11 mouse cellular contexts compared by ENCODE assay signal in genomic region chr19:5852035-5852722, GRCm38 (mm10). TPM values are rescaled to one million over a fixed set of nuclear protein-coding genes. Genes with fewer than 3 reads are reported as not detected.
DNase-seq lines count a peak whose midpoint lies in the region; ATAC-seq and TF ChIP-seq lines count a peak whose summit lies in the region.
"Had no signal": no experiment of that assay in that cellular context is flagged by ENCODE, and none has a peak within 500 bp of the region (broad histone marks: within the 10 kb centered on the region; RNA-seq: fewer than 3 reads in every experiment).

No protein-coding gene starts in this region.

- H3K27ac ChIP-seq in heart, embryonic 10.5 days, result peak overlapping the region; percentile 83; the same call in 1 of the 2 replicates
- H3K27ac ChIP-seq in neural tube, embryonic 12.5 days, result no peak overlapping the region
- no peak overlapping the region for H3K27ac ChIP-seq in hindbrain, embryonic 16.5 days (ENCODE audit: low read depth, low read length)
- H3K27ac ChIP-seq in stomach, postnatal 0 days (replicated peaks), result peak overlapping the region; percentile 83

- ATAC-seq in neural tube, embryonic 12.5 days (ENCODE audit: low FRiP score, low read depth), result no peak
- ATAC-seq in hindbrain, embryonic 16.5 days, result no peak
- ATAC-seq in stomach, postnatal 0 days (ENCODE audit: low FRiP score, low TSS enrichment), result no peak
- no peak for ATAC-seq in erythroblast, adult 5-6 weeks (replicated peaks; ENCODE audit: low FRiP score, poor library complexity, severe bottlenecking)

- no peaks in the 10 kb centered on the region for H3K9me3 ChIP-seq in heart, embryonic 10.5 days
- no peaks in the 10 kb centered on the region for H3K9me3 ChIP-seq in neural tube, embryonic 12.5 days
- H3K9me3 ChIP-seq in hindbrain, embryonic 16.5 days (ENCODE audit: control insufficient read depth, low read length), result no peaks in the 10 kb centered on the region
- no peaks in the 10 kb centered on the region for H3K9me3 ChIP-seq in stomach, postnatal 0 days (ENCODE audit: control insufficient read depth, low read length)

- H3K36me3 ChIP-seq in heart, embryonic 10.5 days, result peaks cover 52% of the 10 kb centered on the region
- peaks cover 29% of the 10 kb centered on the region for H3K36me3 ChIP-seq in neural tube, embryonic 12.5 days
- peaks cover 4% of the 10 kb centered on the region; the same call in 1 of the 2 replicates for H3K36me3 ChIP-seq in hindbrain, embryonic 16.5 days (ENCODE audit: control insufficient read depth, insufficient read depth, low read length)
- H3K36me3 ChIP-seq in stomach, postnatal 0 days (ENCODE audit: control insufficient read depth, insufficient read depth, low read length), result peaks cover 5% of the 10 kb centered on the region; the same call in 1 of the 2 replicates

- intact Hi-C loops in heart, postnatal 36 days (cut with DNase I), result no loop called here

- DNase-seq in heart, embryonic 10.5 days (ENCODE audit: low spot score), result no peak
- DNase-seq in heart, postnatal 36 days, result no peak
- DNase-seq in neural tube, embryonic 10.5 days (ENCODE audit: extremely low spot score, low spot score), result no peak
- DNase-seq in stomach, postnatal 0 days (ENCODE audit: low spot score), result no peak
- no peak for DNase-seq in ovary, adult 18-20 months (ENCODE audit: low spot score)
- DNase-seq: kidney, postnatal 4 days; lung, postnatal 4 days; retina, postnatal 1 day had no signal

- peak overlapping the region; percentile 6; the same call in 1 of the 2 replicates for H3K4me3 ChIP-seq in heart, embryonic 10.5 days
- H3K4me3 ChIP-seq in neural tube, embryonic 12.5 days, result no peak overlapping the region
- no peak overlapping the region for H3K4me3 ChIP-seq in hindbrain, embryonic 16.5 days (ENCODE audit: low read length)
- no peak overlapping the region for H3K4me3 ChIP-seq in stomach, postnatal 0 days (ENCODE audit: low read depth, low read length)

- no peak for TF ChIP-seq EP300 in stomach, postnatal 0 days (optimal IDR thresholded peaks at IDR 0.05)

- 50% methylated on average over 12 of the region's 12 CpGs for WGBS in heart, embryonic 10.5 days
- 89% methylated on average over 12 of the region's 12 CpGs for WGBS in neural tube, embryonic 12.5 days
- WGBS in hindbrain, embryonic 16.5 days, result 91% methylated on average over 12 of the region's 12 CpGs
- 72% methylated on average over 12 of the region's 12 CpGs for WGBS in stomach, postnatal 0 days

- no peak for TF ChIP-seq CTCF in stomach, postnatal 0 days (IDR thresholded peaks at IDR 0.05; ENCODE audit: low read depth)

- no peaks in the 10 kb centered on the region for H3K27me3 ChIP-seq in heart, embryonic 10.5 days (ENCODE audit: insufficient read depth, poor library complexity, severe bottlenecking)
- no peaks in the 10 kb centered on the region for H3K27me3 ChIP-seq in neural tube, embryonic 12.5 days (replicated peaks)
- H3K27me3 ChIP-seq in hindbrain, embryonic 16.5 days (replicated peaks; ENCODE audit: control insufficient read depth, insufficient read depth, low read length), result no peaks in the 10 kb centered on the region
- H3K27me3 ChIP-seq in stomach, postnatal 0 days (ENCODE audit: control insufficient read depth, insufficient read depth, low read length), result no peaks in the 10 kb centered on the region

- peak overlapping the region; percentile 42; the same call in 1 of the 2 replicates for H3K9ac ChIP-seq in neural tube, embryonic 12.5 days
- H3K9ac ChIP-seq in hindbrain, embryonic 16.5 days (ENCODE audit: low read depth, low read length), result peak overlapping the region; percentile 25
- H3K9ac ChIP-seq in stomach, postnatal 0 days (ENCODE audit: low read length), result peak overlapping the region; percentile 45; the same call in 1 of the 2 replicates

- H3K4me1 ChIP-seq in heart, embryonic 10.5 days, result peaks cover 58% of the 10 kb centered on the region
- peaks cover 31% of the 10 kb centered on the region for H3K4me1 ChIP-seq in neural tube, embryonic 12.5 days
- H3K4me1 ChIP-seq in hindbrain, embryonic 16.5 days (ENCODE audit: control insufficient read depth, insufficient read depth, low read depth, low read length), result peaks cover 27% of the 10 kb centered on the region
- H3K4me1 ChIP-seq in stomach, postnatal 0 days (replicated peaks; ENCODE audit: control insufficient read depth, insufficient read depth), result peaks cover 23% of the 10 kb centered on the region

- no peak overlapping the region for H3K4me2 ChIP-seq in neural tube, embryonic 12.5 days (replicated peaks)
- H3K4me2 ChIP-seq in hindbrain, embryonic 16.5 days (ENCODE audit: low read length), result no peak overlapping the region
- no peak overlapping the region; the same call in 1 of the 2 replicates for H3K4me2 ChIP-seq in stomach, postnatal 0 days (replicated peaks; ENCODE audit: low read depth)

RNA-seq across cellular contexts. Expression of gene Frmd8, which starts 22.9 kb away (rescaled TPM):
- polyA plus RNA-seq in heart, embryonic 10.5 days (2016; fragmentation: Nextera tagmentation; extraction: Ambion mirVana), result 40.6 and 46.3 TPM in 2 replicates
- 10 to 100 TPM; 11.4 to 11.7 TPM for total RNA-seq in heart, postnatal 36 days (2021)
- polyA plus RNA-seq in neural tube, embryonic 12.5 days (2016; fragmentation: Nextera tagmentation; extraction: Ambion mirVana), result 27.0 and 33.0 TPM in 2 replicates
- 18.1 and 20.1 TPM in 2 replicates for polyA plus RNA-seq in hindbrain, embryonic 16.5 days (2015; fragmentation: Nextera tagmentation; extraction: Ambion mirVana)
- 13.8 and 18.8 TPM in 2 replicates for polyA plus RNA-seq in stomach, postnatal 0 days (2015; fragmentation: Nextera tagmentation; extraction: Ambion mirVana)
- 5.4 and 6.0 TPM in 2 replicates for total RNA-seq in erythroblast, adult 5-6 weeks (2015; ENCODE audit: low replicate concordance)
- 4.2 and 6.8 TPM in 2 replicates for total RNA-seq in erythroblast, adult 5-6 weeks (2017; ENCODE audit: low replicate concordance)

RNA-seq across cellular contexts. Expression of gene Slc25a45, which starts 25.4 kb away (rescaled TPM):
- 2.1 and 2.5 TPM in 2 replicates for polyA plus RNA-seq in heart, embryonic 10.5 days (2016; fragmentation: Nextera tagmentation; extraction: Ambion mirVana)
- total RNA-seq in heart, postnatal 36 days (2021), result 1 to 10 TPM; 3.4 to 4.2 TPM
- polyA plus RNA-seq in neural tube, embryonic 12.5 days (2016; fragmentation: Nextera tagmentation; extraction: Ambion mirVana), result 1.7 and 2.5 TPM in 2 replicates
- polyA plus RNA-seq in hindbrain, embryonic 16.5 days (2015; fragmentation: Nextera tagmentation; extraction: Ambion mirVana), result 2.2 and 2.6 TPM in 2 replicates
- 2.9 and 3.2 TPM in 2 replicates for polyA plus RNA-seq in stomach, postnatal 0 days (2015; fragmentation: Nextera tagmentation; extraction: Ambion mirVana)
- 14.0 and 14.6 TPM in 2 replicates for total RNA-seq in erythroblast, adult 5-6 weeks (2015; ENCODE audit: low replicate concordance)
- 10.0 and 11.3 TPM in 2 replicates for total RNA-seq in erythroblast, adult 5-6 weeks (2017; ENCODE audit: low replicate concordance)

RNA-seq across cellular contexts. Expression of gene Tigd3, which starts 41.8 kb away (rescaled TPM):
- polyA plus RNA-seq in heart, embryonic 10.5 days (2016; fragmentation: Nextera tagmentation; extraction: Ambion mirVana), result 2.4 and 2.9 TPM in 2 replicates
- total RNA-seq in heart, postnatal 36 days (2021), result under 1 TPM; 0.57 to 0.64 TPM
- 10.5 and 11.8 TPM in 2 replicates for polyA plus RNA-seq in neural tube, embryonic 12.5 days (2016; fragmentation: Nextera tagmentation; extraction: Ambion mirVana)
- polyA plus RNA-seq in hindbrain, embryonic 16.5 days (2015; fragmentation: Nextera tagmentation; extraction: Ambion mirVana), result 10.0 and 10.2 TPM in 2 replicates
- polyA plus RNA-seq in stomach, postnatal 0 days (2015; fragmentation: Nextera tagmentation; extraction: Ambion mirVana), result 0.77 and 1.0 TPM in 2 replicates
- 0.38 and 1.0 TPM in 2 replicates for total RNA-seq in erythroblast, adult 5-6 weeks (2015; ENCODE audit: low replicate concordance)
- total RNA-seq in erythroblast, adult 5-6 weeks (2017; ENCODE audit: low replicate concordance), result 3.1 and 6.1 TPM in 2 replicates

Comparison
In these comparisons a context has a peak if more than half of its experiments do, and no peak if none do; other contexts are left out.
1. H3K27ac ChIP-seq: peak in heart, embryonic 10.5 days (single experiment) and stomach, postnatal 0 days (single experiment); none in neural tube, embryonic 12.5 days (single experiment) and hindbrain, embryonic 16.5 days (single experiment).
2. Peak in every context shown above with its lines, with median percentiles within 50 percentile points of each other: H3K9ac ChIP-seq.